Mouse (Mus musculus) lung, embryonic 14.5 days (tissue): Measurements from ENCODE around the gene 4930404N11Rik. TPM values are rescaled to one million over a fixed set of nuclear protein-coding genes. Genes with fewer than 3 reads are reported as not detected.

Experiments used
- ATAC-seq: fragments of 200-750 bp; cut with Nextera tagmentation; 2 replicates; pipeline ENCODE4 v1.8.0; 2017; ENCODE audit warnings: mild to moderate bottlenecking, moderate TSS enrichment, moderate library complexity; ENCODE audit not compliant: insufficient read depth
- DNase-seq: peaks from one replicate; pipeline ENCODE4 v3.0.0-alpha.2; 2015
- H3K27ac ChIP-seq: fragments of 300-500 bp; sonication (generic); 2 replicates; pipeline ENCODE4 v1.5.1; 2014; ENCODE audit warnings: low read depth, mild to moderate bottlenecking, moderate library complexity
- H3K27me3 ChIP-seq: fragments of 300-500 bp; sonication (generic); 2 replicates; pipeline ENCODE4 v1.6.1; 2014; ENCODE audit warnings: low read length, control low read depth; ENCODE audit not compliant: insufficient read depth
- H3K36me3 ChIP-seq: fragments of 300-500 bp; sonication (generic); 2 replicates; pipeline ENCODE4 v1.6.1; 2014; ENCODE audit warnings: control low read depth; ENCODE audit not compliant: insufficient read depth
- H3K4me1 ChIP-seq: fragments of 300-500 bp; sonication (generic); 2 replicates; pipeline ENCODE4 v1.6.1; 2014; ENCODE audit warnings: antibody characterized with exemption, control low read depth; ENCODE audit not compliant: insufficient read depth
- H3K4me2 ChIP-seq: fragments of 300-500 bp; sonication (generic); 2 replicates; pipeline ENCODE4 v1.6.1; 2014; ENCODE audit warnings: mild to moderate bottlenecking
- H3K4me3 ChIP-seq: fragments of 300-500 bp; sonication (generic); 2 replicates; pipeline ENCODE4 v1.5.1; 2014; ENCODE audit warnings: low read depth, low read length
- H3K9ac ChIP-seq: fragments of 300-500 bp; sonication (generic); 2 replicates; pipeline ENCODE4 v1.6.1; 2014
- H3K9me3 ChIP-seq: fragments of 300-500 bp; sonication (generic); 2 replicates; pipeline ENCODE4 v1.6.1; 2016; ENCODE audit warnings: low read depth, low read length, control low read depth
- CTCF ChIP-seq: IDR thresholded peaks from 2 replicates; pipeline ENCODE4 v1.5.1; 2016; ENCODE audit warnings: antibody characterized with exemption, low read depth
- WGBS: fragments of 180-500 bp; shearing (Covaris S2); extraction: QIAGEN DNeasy Blood & Tissue Kit; methylation state at CpG from one replicate; pipeline ENCODE4 v1.1.7; 2014; 5-methylcytosine and 5-hydroxymethylcytosine counted together
- polyA plus RNA-seq: library from polyadenylated mRNA; unstranded; fragments of >200 nt; fragmentation: Nextera tagmentation; extraction: Ambion mirVana; gene quantifications from 2 replicates; pipeline ENCODE4 v1.2.1, GENCODE M21; 2014

4930404N11Rik gene
- polyA plus RNA-seq, 1 experiment from 2014 or later, result 0.92 TPM

GRCm38 (mm10) chr10:81383802-81384604 is 18.4 kb upstream of the 4930404N11Rik start, which contains the start of the genes Dohh and Gm48551:
TSS of gene Dohh (plus strand) at chr10:81384428.
TSS of gene Gm48551 (plus strand) at chr10:81384466.
- Histone ChIP-seq H3K4me2 (peak within 1 kb of the TSS; percentile 92), H3K4me3 (peak within 1 kb of the TSS; percentile 97), H3K27me3 (no peaks in the 10 kb centered on the region), H3K36me3 (peaks cover 35% of the 10 kb centered on the region), H3K27ac (peak within 1 kb of the TSS; percentile 84), H3K9me3 (no peaks in the 10 kb centered on the region), H3K9ac (peak within 1 kb of the TSS; percentile 84), H3K4me1 (no peaks in the 10 kb centered on the region; the same call in 1 of the 2 replicates)
- no peak for TF ChIP-seq CTCF
- DNase-seq, result peak; percentile 100
- 4% methylated on average over 50 of the region's 54 CpGs for WGBS
- ATAC-seq, result peak; percentile 96

GRCm38 (mm10) chr10:81382039-81382438 is 16.4 kb upstream of the 4930404N11Rik start:
- peak overlapping the region; percentile 80 for H3K27ac ChIP-seq

GRCm38 (mm10) chr10:81379809-81380378 is 14.3 kb upstream of the 4930404N11Rik start:
- Histone ChIP-seq H3K27me3 (no peaks in the 10 kb centered on the region), H3K27ac (no peak overlapping the region), H3K4me2 (no peak overlapping the region), H3K9ac (no peak overlapping the region), H3K9me3 (no peaks in the 10 kb centered on the region), H3K4me1 (peaks cover 9% of the 10 kb centered on the region), H3K36me3 (peaks cover 17% of the 10 kb centered on the region), H3K4me3 (no peak overlapping the region)
- DNase-seq (no peak), ATAC-seq (no peak)
- TF ChIP-seq CTCF, result no peak
- WGBS, result 86% methylated on average over 6 of the region's 6 CpGs

More at GRCm38 (mm10) chr10:81382039-81382438, 16.4 kb upstream of the 4930404N11Rik start:
- peaks cover 2% of the 10 kb centered on the region for H3K4me1 ChIP-seq
- DNase-seq (peak; percentile 73), ATAC-seq (no peak)
- H3K9me3 ChIP-seq, result no peaks in the 10 kb centered on the region
- 40% methylated on average over 5 of the region's 5 CpGs for WGBS
- no peaks in the 10 kb centered on the region for H3K27me3 ChIP-seq
- no peak for TF ChIP-seq CTCF
- peaks cover 15% of the 10 kb centered on the region for H3K36me3 ChIP-seq
- no peak overlapping the region for H3K4me3 ChIP-seq
- no peak overlapping the region for H3K4me2 ChIP-seq
- 0 out of 2 replicates have a peak overlapping the region, but pooled peaks have one; percentile 20 for H3K9ac ChIP-seq

- 53% methylated on average over 3 of the region's 3 CpGs for WGBS
- no peaks in the 10 kb centered on the region for H3K9me3 ChIP-seq
- peaks cover 24% of the 10 kb centered on the region for H3K36me3 ChIP-seq
- H3K4me2 ChIP-seq, result peak overlapping the region; percentile 71
- H3K27ac ChIP-seq, result peak overlapping the region; percentile 71
- no peak for DNase-seq
- peaks cover 9% of the 10 kb centered on the region for H3K4me1 ChIP-seq
- ATAC-seq, result 0 out of 2 replicates have a peak, but pooled peaks have one; percentile 1
- no peak for TF ChIP-seq CTCF
- H3K9ac ChIP-seq, result peak overlapping the region; percentile 61
- H3K4me3 ChIP-seq, result peak overlapping the region; percentile 89
- no peaks in the 10 kb centered on the region for H3K27me3 ChIP-seq
These were observed 13.6 kb upstream of the 4930404N11Rik start for GRCm38 (mm10) chr10:81379183-81379553.

GRCm38 (mm10) chr10:81378553-81379182 is 13.1 kb upstream of the 4930404N11Rik start:
- Histone ChIP-seq H3K4me2 (peak overlapping the region; percentile 71), H3K36me3 (peaks cover 29% of the 10 kb centered on the region), H3K9me3 (no peaks in the 10 kb centered on the region), H3K27ac (peak overlapping the region; percentile 71), H3K9ac (peak overlapping the region; percentile 95), H3K27me3 (no peaks in the 10 kb centered on the region), H3K4me1 (peaks cover 9% of the 10 kb centered on the region), H3K4me3 (peak overlapping the region; percentile 89)
- 0% methylated on average over 45 of the region's 46 CpGs for WGBS
- no peak for TF ChIP-seq CTCF
- ATAC-seq, result peak; percentile 95
- peak; percentile 100 for DNase-seq

GRCm38 (mm10) chr10:81377793-81378552 is 12.4 kb upstream of the 4930404N11Rik start, which contains the start of gene Fzr1:
TSS of gene Fzr1 (minus strand) at chr10:81378516.
- ATAC-seq (peak; percentile 62), DNase-seq (no peak)
- Histone ChIP-seq H3K4me1 (peaks cover 9% of the 10 kb centered on the region), H3K9me3 (no peaks in the 10 kb centered on the region), H3K9ac (peak within 1 kb of the TSS; percentile 95), H3K4me2 (peak within 1 kb of the TSS; percentile 71), H3K27me3 (no peaks in the 10 kb centered on the region), H3K4me3 (peak within 1 kb of the TSS; percentile 89), H3K27ac (peak within 1 kb of the TSS; percentile 83), H3K36me3 (peaks cover 36% of the 10 kb centered on the region)
- no peak for TF ChIP-seq CTCF
- 1% methylated on average over 49 of the region's 59 CpGs for WGBS
